Mouse (Mus musculus) adrenal gland, adult (tissue): ENCODE results near the gene Olfr727.

Experiments used
- DNase-seq, 2 experiments: peaks; one replicate each; pipeline ENCODE4 v3.0.0; 2022 to 2023; ENCODE audit warnings: low spot score in 1 of 2; ENCODE audit not compliant: inconsistent age in 2 of 2

The Olfr727 gene

GRCm38 (mm10) chr14:50122886-50123285 is at the start of gene Olfr727:
TSS of gene Olfr727 (plus strand) at chr14:50123186.
- DNase-seq, result no peak

- DNase-seq, result no peak
These were observed 32.1 kb upstream of the Olfr727 start, which contains the start of gene Olfr726 for GRCm38 (mm10) chr14:50090853-50091252. TSS of gene Olfr726 (minus strand) at chr14:50090953.

- DNase-seq, result no peak
These were observed 19.6 kb downstream of the Olfr727 start, which contains the start of gene Olfr728 for GRCm38 (mm10) chr14:50142580-50142979. TSS of gene Olfr728 (minus strand) at chr14:50142680.

GRCm38 (mm10) chr14:50152810-50153209 is 29.8 kb downstream of the Olfr727 start, which contains the start of gene Olfr729:
TSS of gene Olfr729 (minus strand) at chr14:50152910.
- DNase-seq, result no peak
